Mouse (Mus musculus): ENCODE data around the gene Vmn1r188. TPM values are rescaled to one million over a fixed set of nuclear protein-coding genes. Genes with fewer than 3 reads are reported as not detected.
"Not testable (repeated sequence)": the region's sequence is repeated elsewhere in the genome, so short reads cannot be mapped to it uniquely, and the experiment has no call there.

The Vmn1r188 gene
- polyA plus RNA-seq (2015; fragmentation: Nextera tagmentation; extraction: Ambion mirVana): not detected in 2 replicates

DNA sequence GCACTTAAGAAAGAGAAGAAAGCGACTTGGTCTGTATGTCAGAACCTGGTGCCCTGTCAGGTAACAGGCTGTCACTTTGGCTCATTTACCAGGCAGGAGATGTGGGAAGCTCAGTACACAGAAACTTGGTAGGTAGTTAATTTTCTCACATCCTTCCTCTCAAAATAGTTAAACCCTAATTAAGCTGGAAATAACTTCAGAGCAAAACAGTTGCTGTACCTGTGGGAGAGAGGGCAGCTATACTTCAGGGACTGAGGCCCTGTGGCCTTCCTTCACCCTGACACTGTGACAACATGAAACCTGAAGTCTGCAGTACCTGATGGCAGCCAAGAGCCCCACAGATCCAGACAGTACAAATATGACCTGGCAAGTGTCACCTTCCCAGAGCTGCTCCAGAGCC is at the start of gene Vmn1r188:
Gene Vmn1r188 (plus strand): TSS at position 301 of the 400 bp plus-strand sequence.
- not testable (repeated sequence) for H3K9ac ChIP-seq (ENCODE audit: low read depth, low read length); H3K27me3 ChIP-seq (ENCODE audit: control insufficient read depth, insufficient read depth, low read depth, low read length); H3K4me2 ChIP-seq (ENCODE audit: low read depth, low read length); H3K4me1 ChIP-seq (ENCODE audit: control insufficient read depth, low read depth, low read length); H3K36me3 ChIP-seq (ENCODE audit: control insufficient read depth, insufficient read depth); H3K4me3 ChIP-seq (ENCODE audit: low read depth, low read length); ATAC-seq (ENCODE audit: low read depth); H3K27ac ChIP-seq (ENCODE audit: low read length); H3K9me3 ChIP-seq (replicated peaks; ENCODE audit: control insufficient read depth, low read length)
- 67% methylated on average over 1 of the region's 1 CpGs for WGBS (ENCODE audit: insufficient replicate concordance)

DNA sequence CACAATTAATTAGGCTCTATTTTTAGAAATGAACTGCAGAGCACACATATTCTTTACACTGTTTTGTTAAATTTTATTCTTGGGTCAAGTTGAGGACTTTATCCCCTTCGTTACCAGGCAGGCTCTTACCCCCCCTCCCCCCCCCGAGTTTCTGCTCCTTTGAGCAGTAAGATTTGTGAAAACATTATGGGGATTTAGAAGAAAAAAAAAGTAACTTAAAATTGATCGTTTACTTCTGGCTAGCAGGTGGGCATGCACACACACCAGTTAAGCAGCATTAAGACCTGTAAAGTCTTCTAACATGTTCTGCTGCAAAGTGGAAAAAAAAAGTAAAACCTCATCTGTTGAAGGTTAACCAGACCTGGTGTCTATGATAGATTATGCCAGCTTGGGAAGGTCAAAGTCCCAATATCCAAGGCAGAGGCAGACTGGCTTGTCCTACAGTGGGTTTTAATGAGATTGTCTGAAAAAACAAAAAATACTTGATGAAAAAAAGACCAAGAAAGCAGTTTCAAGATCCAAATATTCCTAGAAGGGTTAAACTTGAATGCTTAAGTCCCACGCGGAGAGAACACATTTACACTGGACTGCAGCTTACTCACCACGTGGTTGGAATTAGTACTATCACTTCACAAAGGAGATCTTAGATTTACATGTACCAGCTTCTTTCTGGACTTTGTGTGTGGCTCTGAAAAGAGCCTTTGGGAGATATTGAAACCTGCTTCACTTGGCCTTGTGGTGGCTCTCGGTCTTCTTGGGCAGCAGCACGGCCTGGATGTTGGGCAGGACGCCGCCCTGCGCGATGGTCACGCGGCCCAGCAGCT is 49.6 kb upstream of the Vmn1r188 start:
- 1% methylated on average over 10 of the region's 14 CpGs for WGBS (ENCODE audit: insufficient replicate concordance)
- H3K4me1 ChIP-seq (ENCODE audit: control insufficient read depth, low read depth, low read length): peaks cover 32% of the 10 kb centered on the region

DNA sequence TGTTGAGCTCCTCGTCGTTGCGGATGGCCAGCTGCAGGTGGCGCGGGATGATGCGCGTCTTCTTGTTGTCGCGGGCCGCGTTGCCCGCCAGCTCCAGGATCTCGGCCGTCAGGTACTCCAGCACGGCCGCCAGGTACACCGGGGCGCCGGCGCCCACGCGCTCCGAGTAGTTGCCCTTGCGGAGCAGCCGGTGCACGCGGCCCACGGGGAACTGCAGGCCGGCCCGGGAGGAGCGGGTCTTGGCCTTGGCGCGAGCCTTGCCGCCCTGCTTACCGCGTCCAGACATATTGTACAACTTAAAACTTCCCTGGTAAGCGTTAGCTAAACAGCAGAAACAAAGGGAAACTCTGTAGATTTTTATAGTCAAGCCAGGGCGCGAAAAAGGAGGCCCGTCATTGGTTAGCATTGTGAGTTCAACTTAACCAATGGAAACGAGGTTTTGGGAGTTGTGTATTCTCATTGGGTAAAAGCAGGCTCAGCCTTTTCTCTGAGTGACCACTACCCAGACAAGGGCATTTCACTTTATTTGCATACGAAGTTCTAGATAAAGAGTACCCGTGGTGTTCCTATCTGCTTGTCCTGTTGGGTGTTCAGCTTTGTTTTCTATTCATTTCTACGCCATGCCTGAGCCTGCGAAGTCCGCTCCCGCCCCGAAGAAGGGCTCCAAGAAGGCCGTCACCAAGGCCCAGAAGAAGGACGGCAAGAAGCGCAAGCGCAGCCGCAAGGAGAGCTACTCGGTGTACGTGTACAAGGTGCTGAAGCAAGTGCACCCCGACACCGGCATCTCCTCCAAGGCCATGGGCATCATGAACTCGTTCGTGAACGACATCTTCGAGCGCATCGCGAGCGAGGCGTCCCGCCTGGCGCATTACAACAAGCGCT is 48.7 kb upstream of the Vmn1r188 start, which contains the start of the genes Hist1h2ah and Hist1h2bk:
Gene Hist1h2ah (minus strand): TSS at position 302 of the 882 bp plus-strand sequence.
Gene Hist1h2bk (plus strand): TSS at position 604 of the 882 bp plus-strand sequence.
- H3K27ac ChIP-seq (ENCODE audit: low read length): peak within 1 kb of the TSS; percentile 99
- H3K4me3 ChIP-seq (ENCODE audit: low read depth, low read length): peak within 1 kb of the TSS; percentile 71
- not testable (repeated sequence) for H3K36me3 ChIP-seq (ENCODE audit: control insufficient read depth, insufficient read depth); H3K27me3 ChIP-seq (ENCODE audit: control insufficient read depth, insufficient read depth, low read depth, low read length); H3K9me3 ChIP-seq (replicated peaks; ENCODE audit: control insufficient read depth, low read length)
- under 1% methylated on average over 24 of the region's 69 CpGs for WGBS (ENCODE audit: insufficient replicate concordance)
- peaks cover 37% of the 10 kb centered on the region for H3K4me1 ChIP-seq (ENCODE audit: control insufficient read depth, low read depth, low read length)
- ATAC-seq (ENCODE audit: low read depth): peak; percentile 91
- peak within 1 kb of the TSS; percentile 84 for H3K9ac ChIP-seq (ENCODE audit: low read depth, low read length)
- H3K4me2 ChIP-seq (ENCODE audit: low read depth, low read length): peak within 1 kb of the TSS; percentile 80

More for the DNA sequence above, 49.6 kb upstream of the Vmn1r188 start:
- Histone ChIP-seq H3K9ac (ENCODE audit: low read depth, low read length) (peak overlapping the region; percentile 84), H3K36me3 (ENCODE audit: control insufficient read depth, insufficient read depth) (no peaks in the 10 kb centered on the region), H3K27me3 (ENCODE audit: control insufficient read depth, insufficient read depth, low read depth, low read length) (no peaks in the 10 kb centered on the region), H3K4me3 (ENCODE audit: low read depth, low read length) (peak overlapping the region; percentile 71), H3K27ac (ENCODE audit: low read length) (peak overlapping the region; percentile 99), H3K9me3 (replicated peaks; ENCODE audit: control insufficient read depth, low read length) (no peaks in the 10 kb centered on the region), H3K4me2 (ENCODE audit: low read depth, low read length) (peak overlapping the region; percentile 80)
- ATAC-seq (ENCODE audit: low read depth): no peak

DNA sequence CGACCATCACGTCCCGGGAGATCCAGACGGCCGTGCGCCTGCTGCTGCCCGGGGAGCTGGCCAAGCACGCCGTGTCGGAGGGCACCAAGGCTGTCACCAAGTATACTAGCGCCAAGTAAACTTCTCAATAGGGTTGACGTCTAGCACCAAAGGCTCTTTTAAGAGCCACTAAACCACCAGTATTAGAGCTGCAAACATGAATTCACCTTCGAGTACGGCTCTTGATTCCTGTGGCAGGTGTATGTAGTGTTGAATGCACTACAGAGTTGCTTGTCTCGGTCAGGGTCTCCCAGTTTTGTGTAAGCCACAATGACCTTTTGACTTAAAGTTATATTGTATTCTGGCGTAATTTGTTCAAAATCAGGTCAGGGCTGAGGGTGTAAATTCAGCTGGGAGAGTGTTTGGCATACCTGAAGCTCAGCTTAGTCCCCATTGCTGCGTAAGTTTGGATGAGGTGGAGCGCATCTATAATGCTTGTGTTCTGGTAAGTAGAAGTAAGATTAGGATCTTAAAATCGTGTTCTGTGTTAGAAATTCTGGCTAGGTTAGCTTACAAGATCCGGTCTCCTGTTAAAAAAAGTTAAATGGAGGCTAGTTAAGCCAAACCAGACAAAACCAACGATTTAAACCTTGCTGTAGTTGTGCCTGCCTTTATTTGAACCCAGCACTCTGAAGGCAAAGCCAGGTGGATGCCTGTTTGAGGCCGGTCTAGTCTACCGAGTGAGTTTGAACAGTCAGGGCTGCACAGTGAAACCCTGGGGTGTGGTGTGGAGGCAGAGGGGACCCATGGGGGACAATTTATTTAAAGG is 47.9 kb upstream of the Vmn1r188 start:
- ATAC-seq (ENCODE audit: low read depth): peak; percentile 3
- no peaks in the 10 kb centered on the region for H3K9me3 ChIP-seq (replicated peaks; ENCODE audit: control insufficient read depth, low read length)
- 2% methylated on average over 20 of the region's 23 CpGs for WGBS (ENCODE audit: insufficient replicate concordance)
- no peaks in the 10 kb centered on the region for H3K36me3 ChIP-seq (ENCODE audit: control insufficient read depth, insufficient read depth)
- peak overlapping the region; percentile 78 for H3K4me2 ChIP-seq (ENCODE audit: low read depth, low read length)
- H3K4me1 ChIP-seq (ENCODE audit: control insufficient read depth, low read depth, low read length): peaks cover 37% of the 10 kb centered on the region
- no peaks in the 10 kb centered on the region for H3K27me3 ChIP-seq (ENCODE audit: control insufficient read depth, insufficient read depth, low read depth, low read length)
- peak overlapping the region; percentile 79 for H3K9ac ChIP-seq (ENCODE audit: low read depth, low read length)
- H3K4me3 ChIP-seq (ENCODE audit: low read depth, low read length): peak overlapping the region; percentile 71
- peak overlapping the region; percentile 99 for H3K27ac ChIP-seq (ENCODE audit: low read length)

DNA sequence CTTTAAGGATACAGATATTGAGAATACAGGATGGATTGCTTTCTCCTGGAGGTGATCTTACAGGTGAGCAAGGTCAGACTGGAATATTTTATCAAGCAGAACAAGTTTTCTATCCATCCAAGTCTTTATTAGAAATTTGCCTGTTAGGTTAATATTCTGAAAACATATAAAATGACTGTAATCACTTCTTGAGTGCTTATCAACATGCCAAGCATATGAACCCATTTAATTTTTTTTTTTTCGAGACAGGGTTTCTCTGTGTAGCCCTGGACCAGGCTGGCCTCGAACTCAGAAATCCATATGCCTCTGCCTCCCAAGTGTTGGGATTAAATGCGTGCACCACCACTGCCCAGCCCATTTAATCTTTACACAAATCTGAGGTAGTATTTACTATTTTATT is 47.3 kb upstream of the Vmn1r188 start:
- peaks cover 37% of the 10 kb centered on the region for H3K4me1 ChIP-seq (ENCODE audit: control insufficient read depth, low read depth, low read length)
- H3K27ac ChIP-seq (ENCODE audit: low read length): peak overlapping the region; percentile 99
- no peak for ATAC-seq (ENCODE audit: low read depth)
- WGBS (ENCODE audit: insufficient replicate concordance): 35% methylated on average over 3 of the region's 3 CpGs
- H3K4me2 ChIP-seq (ENCODE audit: low read depth, low read length): peak overlapping the region; percentile 78
- H3K9ac ChIP-seq (ENCODE audit: low read depth, low read length): peak overlapping the region; percentile 79
- no peaks in the 10 kb centered on the region for H3K27me3 ChIP-seq (ENCODE audit: control insufficient read depth, insufficient read depth, low read depth, low read length)
- no peaks in the 10 kb centered on the region for H3K9me3 ChIP-seq (replicated peaks; ENCODE audit: control insufficient read depth, low read length)
- H3K4me3 ChIP-seq (ENCODE audit: low read depth, low read length): peak overlapping the region; percentile 71
- no peaks in the 10 kb centered on the region for H3K36me3 ChIP-seq (ENCODE audit: control insufficient read depth, insufficient read depth)

DNA sequence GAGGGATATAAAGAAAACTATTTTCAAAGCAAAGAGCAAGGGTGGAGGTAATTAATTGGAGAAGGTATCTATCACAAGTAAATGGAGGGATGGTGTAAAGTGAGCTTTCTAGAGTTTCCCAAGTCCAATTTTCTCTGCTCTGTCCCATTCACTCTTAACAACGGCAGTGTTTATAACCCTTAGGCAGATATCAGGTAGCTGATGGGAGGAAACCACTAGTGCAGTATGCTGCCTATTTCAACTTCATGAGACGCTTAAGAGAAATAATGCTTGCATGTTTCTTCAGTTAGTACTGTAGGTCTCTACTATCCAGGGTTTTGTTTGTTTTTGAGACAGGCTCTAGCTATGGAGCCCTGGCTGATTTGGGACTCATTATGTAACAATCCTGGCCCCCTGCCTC is 46.8 kb upstream of the Vmn1r188 start:
- WGBS (ENCODE audit: insufficient replicate concordance): 49% methylated on average over 2 of the region's 2 CpGs
- ATAC-seq (ENCODE audit: low read depth): no peak
- H3K4me2 ChIP-seq (ENCODE audit: low read depth, low read length): peak overlapping the region; percentile 78
- H3K4me1 ChIP-seq (ENCODE audit: control insufficient read depth, low read depth, low read length): peaks cover 40% of the 10 kb centered on the region
- H3K27me3 ChIP-seq (ENCODE audit: control insufficient read depth, insufficient read depth, low read depth, low read length): no peaks in the 10 kb centered on the region
- peak overlapping the region; percentile 79 for H3K9ac ChIP-seq (ENCODE audit: low read depth, low read length)
- no peaks in the 10 kb centered on the region for H3K9me3 ChIP-seq (replicated peaks; ENCODE audit: control insufficient read depth, low read length)
- H3K4me3 ChIP-seq (ENCODE audit: low read depth, low read length): peak overlapping the region; percentile 71
- peak overlapping the region; percentile 99 for H3K27ac ChIP-seq (ENCODE audit: low read length)
- H3K36me3 ChIP-seq (ENCODE audit: control insufficient read depth, insufficient read depth): no peaks in the 10 kb centered on the region

DNA sequence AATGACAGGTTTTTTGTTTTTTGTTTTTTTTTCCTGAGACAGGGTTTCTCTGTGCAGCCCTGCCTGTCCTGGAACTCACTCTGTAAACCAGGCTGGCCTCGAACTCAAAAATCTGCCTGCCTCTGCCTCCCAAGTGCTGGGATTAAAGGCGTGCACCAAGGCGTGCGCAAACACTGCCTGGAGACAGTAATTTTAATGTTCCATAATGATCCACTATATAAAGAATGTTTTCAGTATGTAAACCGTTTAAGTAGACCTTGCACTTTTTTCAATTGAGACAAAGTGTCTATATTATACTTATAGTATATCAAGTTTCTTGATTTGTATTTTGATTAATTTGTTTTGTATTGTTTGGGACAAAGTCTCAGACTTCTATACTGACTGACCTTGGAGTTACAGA is 44.9 kb upstream of the Vmn1r188 start:
- H3K9me3 ChIP-seq (replicated peaks; ENCODE audit: control insufficient read depth, low read length): no peaks in the 10 kb centered on the region
- no peaks in the 10 kb centered on the region for H3K36me3 ChIP-seq (ENCODE audit: control insufficient read depth, insufficient read depth)
- peak overlapping the region; percentile 60 for H3K9ac ChIP-seq (ENCODE audit: low read depth, low read length)
- peak overlapping the region; percentile 97 for H3K27ac ChIP-seq (ENCODE audit: low read length)
- 54% methylated on average over 5 of the region's 5 CpGs for WGBS (ENCODE audit: insufficient replicate concordance)
- ATAC-seq (ENCODE audit: low read depth): no peak
- peak overlapping the region; percentile 68 for H3K4me2 ChIP-seq (ENCODE audit: low read depth, low read length)
- peak overlapping the region; percentile 60 for H3K4me3 ChIP-seq (ENCODE audit: low read depth, low read length)
- peaks cover 29% of the 10 kb centered on the region for H3K4me1 ChIP-seq (ENCODE audit: control insufficient read depth, low read depth, low read length)
- H3K27me3 ChIP-seq (ENCODE audit: control insufficient read depth, insufficient read depth, low read depth, low read length): no peaks in the 10 kb centered on the region

DNA sequence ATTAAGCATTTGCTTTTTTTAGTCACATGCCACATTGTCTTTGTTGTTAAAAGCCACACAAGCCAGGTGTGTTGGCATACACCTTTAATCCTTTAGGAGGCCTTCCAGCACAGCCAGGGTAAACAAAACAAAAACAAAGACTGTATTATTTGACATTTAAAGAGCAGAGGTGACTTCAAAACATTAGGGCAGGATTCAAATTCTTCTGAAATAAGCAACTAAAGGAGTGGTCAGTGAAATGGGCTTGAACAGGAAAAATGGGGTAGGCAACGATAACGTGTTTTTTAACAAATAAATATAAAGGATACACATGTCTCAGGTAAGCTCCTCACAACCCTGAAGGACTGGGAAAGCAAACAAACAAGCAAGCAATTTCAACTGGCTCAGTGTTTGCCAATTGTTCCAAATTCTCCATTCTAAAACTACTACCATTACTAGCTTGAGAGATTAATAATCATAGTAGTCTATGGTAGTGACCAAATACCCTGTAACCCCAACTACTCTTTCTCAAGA is 44.2 kb upstream of the Vmn1r188 start:
- peak overlapping the region; percentile 60 for H3K4me3 ChIP-seq (ENCODE audit: low read depth, low read length)

More for the DNA sequence above, 44.2 kb upstream of the Vmn1r188 start:
- no peak for ATAC-seq (ENCODE audit: low read depth)
- Histone ChIP-seq H3K36me3 (ENCODE audit: control insufficient read depth, insufficient read depth) (no peaks in the 10 kb centered on the region), H3K27ac (ENCODE audit: low read length) (peak overlapping the region; percentile 97), H3K4me2 (ENCODE audit: low read depth, low read length) (peak overlapping the region; percentile 68), H3K9me3 (replicated peaks; ENCODE audit: control insufficient read depth, low read length) (no peaks in the 10 kb centered on the region), H3K9ac (ENCODE audit: low read depth, low read length) (peak overlapping the region; percentile 60), H3K4me1 (ENCODE audit: control insufficient read depth, low read depth, low read length) (peaks cover 35% of the 10 kb centered on the region), H3K27me3 (ENCODE audit: control insufficient read depth, insufficient read depth, low read depth, low read length) (no peaks in the 10 kb centered on the region)
- WGBS (ENCODE audit: insufficient replicate concordance): 4% methylated on average over 2 of the region's 2 CpGs
